Mouse (Mus musculus) kidney, embryonic 15.5 days (tissue): ENCODE data around the gene Acoxl. TPM values are rescaled to one million over a fixed set of nuclear protein-coding genes. Genes with fewer than 3 reads are reported as not detected.

ENCODE experiments used
- ATAC-seq: fragments of 200-750 bp; cut with Nextera tagmentation; replicated peaks from 2 replicates; pipeline ENCODE4 v1.8.0; 2017; ENCODE audit warnings: moderate TSS enrichment; ENCODE audit not compliant: low FRiP score
- H3K27ac ChIP-seq: fragments of 300-500 bp; sonication (generic); 2 replicates; pipeline ENCODE4 v1.5.1; 2015; ENCODE audit warnings: mild to moderate bottlenecking, inconsistent platforms
- H3K27me3 ChIP-seq: fragments of 300-500 bp; sonication (generic); 2 replicates; pipeline ENCODE4 v1.6.1; 2015; ENCODE audit warnings: inconsistent platforms
- H3K36me3 ChIP-seq: fragments of 300-500 bp; sonication (generic); 2 replicates; pipeline ENCODE4 v1.6.1; 2015; ENCODE audit warnings: inconsistent platforms
- H3K4me1 ChIP-seq: fragments of 300-500 bp; sonication (generic); 2 replicates; pipeline ENCODE4 v1.6.1; 2015; ENCODE audit warnings: inconsistent platforms
- H3K4me2 ChIP-seq: fragments of 300-500 bp; sonication (generic); 2 replicates; pipeline ENCODE4 v1.6.1; 2015; ENCODE audit warnings: moderate library complexity, mild to moderate bottlenecking, inconsistent platforms
- H3K4me3 ChIP-seq: fragments of 300-500 bp; sonication (generic); replicated peaks from 2 replicates; pipeline ENCODE4 v1.5.1; 2015; ENCODE audit warnings: mild to moderate bottlenecking, inconsistent platforms
- H3K9ac ChIP-seq: fragments of 300-500 bp; sonication (generic); 2 replicates; pipeline ENCODE4 v1.6.1; 2015; ENCODE audit warnings: mild to moderate bottlenecking, inconsistent platforms
- H3K9me3 ChIP-seq: fragments of 300-500 bp; sonication (generic); replicated peaks from 2 replicates; pipeline ENCODE4 v1.6.1; 2016; ENCODE audit warnings: inconsistent platforms
- WGBS: fragments of 180-500 bp; shearing (Covaris S2); methylation state at CpG from one replicate; pipeline ENCODE4 v1.1.7; 2015; ENCODE audit warnings: mixed read lengths; 5-methylcytosine and 5-hydroxymethylcytosine counted together
- polyA plus RNA-seq: library from polyadenylated mRNA; unstranded; fragments of >200 nt; fragmentation: Nextera tagmentation; extraction: Ambion mirVana; gene quantifications from 2 replicates; pipeline ENCODE4 v1.2.1, GENCODE M21; 2015

The Acoxl gene
- polyA plus RNA-seq, 1 experiment from 2014 or later = 0.74 TPM

GRCm38 (mm10) chr2:127846008-127846407 lies 7.3 kb downstream of the Acoxl start:
- Histone ChIP-seq H3K27me3 (peaks cover 21% of the 10 kb centered on the region), H3K27ac (no peak overlapping the region), H3K4me3 (no peak overlapping the region), H3K36me3 (no peaks in the 10 kb centered on the region), H3K4me2 (no peak overlapping the region), H3K9ac (no peak overlapping the region), H3K9me3 (no peaks in the 10 kb centered on the region), H3K4me1 (no peaks in the 10 kb centered on the region)
- no peak for ATAC-seq

- Histone ChIP-seq H3K27me3 (peaks cover 18% of the 10 kb centered on the region; the same call in 1 of the 2 replicates), H3K4me1 (no peaks in the 10 kb centered on the region), H3K4me2 (no peak overlapping the region), H3K9me3 (no peaks in the 10 kb centered on the region), H3K27ac (no peak overlapping the region), H3K9ac (no peak overlapping the region), H3K4me3 (no peak overlapping the region), H3K36me3 (no peaks in the 10 kb centered on the region)
- 34% methylated on average over 1 of the region's 1 CpGs for WGBS
- no peak for ATAC-seq
Observed at GRCm38 (mm10) chr2:127846571-127846970, 7.9 kb downstream of the Acoxl start.

GRCm38 (mm10) chr2:127850371-127850770 lies 11.7 kb downstream of the Acoxl start:
- H3K27me3 ChIP-seq = peaks cover 6% of the 10 kb centered on the region; the same call in 1 of the 2 replicates
- H3K36me3 ChIP-seq = no peaks in the 10 kb centered on the region
- no peaks in the 10 kb centered on the region for H3K4me1 ChIP-seq
- no peak overlapping the region for H3K9ac ChIP-seq
- H3K4me2 ChIP-seq = no peak overlapping the region
- no peak for ATAC-seq
- no peaks in the 10 kb centered on the region for H3K9me3 ChIP-seq
- no peak overlapping the region for H3K27ac ChIP-seq
- 72% methylated on average over 2 of the region's 2 CpGs for WGBS
- H3K4me3 ChIP-seq = no peak overlapping the region

GRCm38 (mm10) chr2:127854332-127854991 lies 15.8 kb downstream of the Acoxl start:
- Histone ChIP-seq H3K4me2 (no peak overlapping the region), H3K27ac (no peak overlapping the region), H3K9ac (no peak overlapping the region), H3K27me3 (no peaks in the 10 kb centered on the region), H3K4me3 (no peak overlapping the region), H3K36me3 (no peaks in the 10 kb centered on the region), H3K9me3 (no peaks in the 10 kb centered on the region), H3K4me1 (no peaks in the 10 kb centered on the region)
- 47% methylated on average over 3 of the region's 4 CpGs for WGBS
- 0 out of 2 replicates have a peak, but pooled peaks have one; percentile 43 for ATAC-seq

GRCm38 (mm10) chr2:127864381-127864780 lies 25.7 kb downstream of the Acoxl start:
- no peak for ATAC-seq
- no peak overlapping the region for H3K27ac ChIP-seq
- H3K4me1 ChIP-seq = no peaks in the 10 kb centered on the region
- H3K4me2 ChIP-seq = no peak overlapping the region
- WGBS = 81% methylated on average over 4 of the region's 4 CpGs
- no peak overlapping the region for H3K4me3 ChIP-seq
- no peak overlapping the region for H3K9ac ChIP-seq
- H3K27me3 ChIP-seq = no peaks in the 10 kb centered on the region
- no peaks in the 10 kb centered on the region for H3K36me3 ChIP-seq
- no peaks in the 10 kb centered on the region for H3K9me3 ChIP-seq

- Histone ChIP-seq H3K9me3 (no peaks in the 10 kb centered on the region), H3K4me2 (no peak overlapping the region), H3K9ac (no peak overlapping the region), H3K36me3 (no peaks in the 10 kb centered on the region), H3K27me3 (0 out of 2 replicates have a peak, but pooled peaks cover under 1% of the 10 kb centered on the region), H3K4me1 (no peaks in the 10 kb centered on the region), H3K27ac (no peak overlapping the region), H3K4me3 (no peak overlapping the region)
- 75% methylated on average over 5 of the region's 5 CpGs for WGBS
- no peak for ATAC-seq
Observed at GRCm38 (mm10) chr2:127881063-127881462, 42.4 kb downstream of the Acoxl start.

GRCm38 (mm10) chr2:127889432-127889831 lies 50.8 kb downstream of the Acoxl start:
- ATAC-seq = peak; percentile 82
- no peaks in the 10 kb centered on the region for H3K36me3 ChIP-seq
- no peak overlapping the region for H3K27ac ChIP-seq
- no peak overlapping the region for H3K4me2 ChIP-seq
- H3K9me3 ChIP-seq = no peaks in the 10 kb centered on the region
- no peak overlapping the region for H3K9ac ChIP-seq
- H3K4me3 ChIP-seq = no peak overlapping the region
- 0 out of 2 replicates have a peak, but pooled peaks cover 11% of the 10 kb centered on the region for H3K4me1 ChIP-seq
- H3K27me3 ChIP-seq = peaks cover 17% of the 10 kb centered on the region
- 4% methylated on average over 6 of the region's 6 CpGs for WGBS

GRCm38 (mm10) chr2:127889979-127890378 lies 51.3 kb downstream of the Acoxl start:
- Histone ChIP-seq H3K9me3 (no peaks in the 10 kb centered on the region), H3K27me3 (peaks cover 17% of the 10 kb centered on the region), H3K36me3 (no peaks in the 10 kb centered on the region), H3K4me3 (no peak overlapping the region), H3K4me2 (no peak overlapping the region), H3K27ac (no peak overlapping the region), H3K4me1 (0 out of 2 replicates have a peak, but pooled peaks cover 11% of the 10 kb centered on the region), H3K9ac (no peak overlapping the region)
- no peak for ATAC-seq
- WGBS = 87% methylated on average over 5 of the region's 5 CpGs

- H3K4me3 ChIP-seq = no peak overlapping the region
- H3K36me3 ChIP-seq = no peaks in the 10 kb centered on the region
- 64% methylated on average over 8 of the region's 8 CpGs for WGBS
- peaks cover 17% of the 10 kb centered on the region for H3K27me3 ChIP-seq
- H3K9me3 ChIP-seq = no peaks in the 10 kb centered on the region
- H3K4me2 ChIP-seq = no peak overlapping the region
- 0 out of 2 replicates have a peak, but pooled peaks cover 11% of the 10 kb centered on the region for H3K4me1 ChIP-seq
- ATAC-seq = no peak
- H3K27ac ChIP-seq = no peak overlapping the region
- H3K9ac ChIP-seq = no peak overlapping the region
Observed at GRCm38 (mm10) chr2:127890526-127890925, 51.9 kb downstream of the Acoxl start.

- Histone ChIP-seq H3K36me3 (no peaks in the 10 kb centered on the region), H3K4me2 (no peak overlapping the region), H3K9ac (no peak overlapping the region), H3K4me1 (0 out of 2 replicates have a peak, but pooled peaks cover 11% of the 10 kb centered on the region), H3K27ac (no peak overlapping the region), H3K4me3 (no peak overlapping the region), H3K9me3 (no peaks in the 10 kb centered on the region), H3K27me3 (peaks cover 16% of the 10 kb centered on the region)
- no peak for ATAC-seq
- WGBS = 85% methylated on average over 3 of the region's 3 CpGs
Observed at GRCm38 (mm10) chr2:127891056-127891455, 52.4 kb downstream of the Acoxl start.

GRCm38 (mm10) chr2:127894890-127895289 lies 56.2 kb downstream of the Acoxl start:
- Histone ChIP-seq H3K4me2 (no peak overlapping the region), H3K4me3 (no peak overlapping the region), H3K27ac (no peak overlapping the region), H3K9ac (no peak overlapping the region), H3K9me3 (no peaks in the 10 kb centered on the region), H3K36me3 (no peaks in the 10 kb centered on the region), H3K27me3 (no peaks in the 10 kb centered on the region), H3K4me1 (peaks cover 9% of the 10 kb centered on the region; the same call in 1 of the 2 replicates)
- no peak for ATAC-seq
- 46% methylated on average over 6 of the region's 6 CpGs for WGBS

- no peaks in the 10 kb centered on the region for H3K9me3 ChIP-seq
- WGBS = 53% methylated on average over 5 of the region's 5 CpGs
Observed at GRCm38 (mm10) chr2:127897718-127898117, 59.0 kb downstream of the Acoxl start.

More at GRCm38 (mm10) chr2:127897718-127898117, 59.0 kb downstream of the Acoxl start:
- no peak overlapping the region for H3K4me2 ChIP-seq
- no peak overlapping the region for H3K4me3 ChIP-seq
- no peaks in the 10 kb centered on the region for H3K27me3 ChIP-seq
- H3K36me3 ChIP-seq = no peaks in the 10 kb centered on the region
- no peak overlapping the region for H3K9ac ChIP-seq
- peaks cover 3% of the 10 kb centered on the region; the same call in 1 of the 2 replicates for H3K4me1 ChIP-seq
- 0 out of 2 replicates have a peak overlapping the region, but pooled peaks have one; percentile 27 for H3K27ac ChIP-seq
- ATAC-seq = no peak
